Mouse (Mus musculus) ES-Bruce4 (cell line): Measurements from ENCODE around the gene Atg4c. TPM values are rescaled to one million over a fixed set of nuclear protein-coding genes. Genes with fewer than 3 reads are reported as not detected.

Experiments
- H3K27ac ChIP-seq: 2 replicates; pipeline ENCODE4 v1.5.1; 2012; ENCODE audit warnings: low read length, inconsistent platforms; ENCODE audit not compliant: insufficient read depth
- H3K27me3 ChIP-seq: 2 replicates; pipeline ENCODE4 v1.6.1; 2012; ENCODE audit warnings: mild to moderate bottlenecking, low read length, inconsistent platforms; ENCODE audit not compliant: control insufficient read depth, poor library complexity, insufficient read depth, severe bottlenecking
- H3K36me3 ChIP-seq: 2 replicates; pipeline ENCODE4 v1.6.1; 2012; ENCODE audit warnings: inconsistent platforms, mild to moderate bottlenecking, low read length, moderate library complexity; ENCODE audit not compliant: control insufficient read depth, poor library complexity, insufficient read depth, severe bottlenecking
- H3K4me1 ChIP-seq: one replicate; pipeline ENCODE4 v1.8.1; 2011; ENCODE audit warnings: low read length; ENCODE audit not compliant: control insufficient read depth, insufficient read depth
- H3K4me3 ChIP-seq: 2 replicates; pipeline ENCODE4 v1.5.1; 2011; ENCODE audit warnings: low read depth, mild to moderate bottlenecking, low read length
- H3K9ac ChIP-seq: 2 replicates; pipeline ENCODE4 v1.6.1; 2012; ENCODE audit warnings: low read depth, mild to moderate bottlenecking, inconsistent platforms; ENCODE audit not compliant: poor library complexity, severe bottlenecking
- H3K9me3 ChIP-seq: replicated peaks from 2 replicates; pipeline ENCODE4 v1.6.1; 2012; ENCODE audit warnings: mild to moderate bottlenecking, low read length, inconsistent platforms; ENCODE audit not compliant: control insufficient read depth, poor library complexity, insufficient read depth, severe bottlenecking
- CTCF ChIP-seq: IDR thresholded peaks from one replicate; pipeline ENCODE4 v1.8.1; 2011; ENCODE audit warnings: low read depth, low read length
- EP300 ChIP-seq: IDR thresholded peaks from 2 replicates; pipeline ENCODE4 v1.6.1; 2011; ENCODE audit warnings: low read depth, low read length; ENCODE audit not compliant: insufficient read depth
- POLR2A ChIP-seq: IDR thresholded peaks from one replicate; pipeline ENCODE4 v1.8.1; 2011; ENCODE audit warnings: low read length; ENCODE audit not compliant: insufficient read depth
- polyA plus RNA-seq: library from polyadenylated mRNA; stranded (reverse); fragments of >200 nt; gene quantifications from 2 replicates; pipeline ENCODE4 v1.2.4, GENCODE M21; 2011; ENCODE audit warnings: low read depth; ENCODE audit not compliant: missing spikeins, insufficient read depth, insufficient read length

The Atg4c gene
- polyA plus RNA-seq, 1 experiment, result 16.5 TPM

DNA sequence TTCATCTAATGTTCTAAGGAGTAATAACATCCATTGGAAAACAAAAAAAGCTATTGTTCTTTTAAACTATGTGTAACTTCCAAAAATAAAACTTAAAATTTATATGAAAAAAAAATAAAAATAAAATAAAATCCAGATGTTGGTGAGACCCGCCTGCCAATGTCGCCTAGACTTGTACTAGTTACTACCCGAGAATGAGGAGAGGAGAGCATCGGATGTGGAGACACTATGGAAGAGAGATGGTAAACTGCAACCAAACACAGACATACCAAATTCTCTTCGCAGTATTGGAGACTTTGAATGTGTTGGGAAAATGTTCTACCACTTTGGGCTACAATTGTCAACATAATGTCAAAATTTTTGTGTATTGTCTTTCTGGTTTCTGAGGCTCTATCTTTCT lies 32.8 kb upstream of the Atg4c start:
- Histone ChIP-seq H3K4me3 (no peak overlapping the region), H3K27me3 (no peaks in the 10 kb centered on the region; the same call in 1 of the 2 replicates), H3K27ac (no peak overlapping the region), H3K4me1 (no peaks in the 10 kb centered on the region), H3K9ac (no peak overlapping the region), H3K9me3 (no peaks in the 10 kb centered on the region), H3K36me3 (no peaks in the 10 kb centered on the region)
- TF ChIP-seq CTCF, result no peak
- no peak for TF ChIP-seq EP300
- no peak for TF ChIP-seq POLR2A

- H3K9ac ChIP-seq, result no peak overlapping the region
- 0 out of 2 replicates have a peak overlapping the region, but pooled peaks have one; percentile 27 for H3K4me3 ChIP-seq
- H3K4me1 ChIP-seq, result no peaks in the 10 kb centered on the region
Observed at GRCm38 (mm10) chr4:99161457-99161971, 32.2 kb upstream of the Atg4c start.

GRCm38 (mm10) chr4:99163001-99163400 lies 30.7 kb upstream of the Atg4c start:
- H3K4me1 ChIP-seq, result no peaks in the 10 kb centered on the region
- H3K27me3 ChIP-seq, result no peaks in the 10 kb centered on the region
- H3K36me3 ChIP-seq, result no peaks in the 10 kb centered on the region
- TF ChIP-seq EP300 (no peak), CTCF (no peak), POLR2A (no peak)
- no peak overlapping the region for H3K9ac ChIP-seq
- no peak overlapping the region for H3K27ac ChIP-seq
- no peaks in the 10 kb centered on the region for H3K9me3 ChIP-seq
- H3K4me3 ChIP-seq, result no peak overlapping the region

More at GRCm38 (mm10) chr4:99161457-99161971, 32.2 kb upstream of the Atg4c start:
- H3K27ac ChIP-seq, result no peak overlapping the region
- H3K27me3 ChIP-seq, result no peaks in the 10 kb centered on the region
- TF ChIP-seq CTCF (no peak), EP300 (0 out of 2 replicates have a peak, but pooled peaks have one; percentile 22), POLR2A (no peak)
- H3K36me3 ChIP-seq, result no peaks in the 10 kb centered on the region
- H3K9me3 ChIP-seq, result no peaks in the 10 kb centered on the region

- Histone ChIP-seq H3K27ac (no peak overlapping the region), H3K27me3 (no peaks in the 10 kb centered on the region), H3K9ac (no peak overlapping the region), H3K4me3 (no peak overlapping the region), H3K36me3 (no peaks in the 10 kb centered on the region), H3K9me3 (no peaks in the 10 kb centered on the region), H3K4me1 (no peaks in the 10 kb centered on the region)
- TF ChIP-seq EP300 (no peak), CTCF (no peak), POLR2A (no peak)
Observed at GRCm38 (mm10) chr4:99163547-99163946, 30.2 kb upstream of the Atg4c start.

GRCm38 (mm10) chr4:99168869-99169268 lies 24.9 kb upstream of the Atg4c start:
- no peak for TF ChIP-seq CTCF
- no peak for TF ChIP-seq EP300
- no peak for TF ChIP-seq POLR2A
- Histone ChIP-seq H3K36me3 (no peaks in the 10 kb centered on the region), H3K27me3 (peaks cover 2% of the 10 kb centered on the region; the same call in 1 of the 2 replicates), H3K4me3 (no peak overlapping the region), H3K9ac (no peak overlapping the region), H3K9me3 (no peaks in the 10 kb centered on the region), H3K4me1 (no peaks in the 10 kb centered on the region), H3K27ac (no peak overlapping the region)

DNA sequence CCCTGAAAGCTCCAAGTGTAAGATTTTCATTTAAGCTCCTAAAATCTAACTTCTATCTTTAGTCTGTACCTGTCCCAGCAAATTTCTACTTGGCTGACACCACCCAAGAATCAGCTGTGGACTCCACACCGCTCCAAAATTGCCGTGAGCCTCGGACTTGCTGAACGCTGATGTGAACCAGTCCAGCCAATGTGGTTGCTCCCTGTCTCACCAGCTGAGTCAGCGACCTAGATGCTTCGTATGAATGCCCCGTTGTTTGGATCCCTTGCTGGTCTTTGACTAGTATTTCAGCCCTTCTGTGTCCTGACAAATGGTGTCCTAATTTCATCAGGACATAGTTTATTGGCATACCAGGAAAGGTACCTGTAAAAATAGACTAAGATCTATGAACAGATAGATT lies 19.5 kb upstream of the Atg4c start:
- no peak overlapping the region for H3K4me3 ChIP-seq
- H3K27ac ChIP-seq, result no peak overlapping the region
- no peak overlapping the region for H3K9ac ChIP-seq
- H3K27me3 ChIP-seq, result peaks cover 2% of the 10 kb centered on the region; the same call in 1 of the 2 replicates
- H3K36me3 ChIP-seq, result no peaks in the 10 kb centered on the region
- no peaks in the 10 kb centered on the region for H3K9me3 ChIP-seq
- no peaks in the 10 kb centered on the region for H3K4me1 ChIP-seq
- TF ChIP-seq POLR2A (no peak), CTCF (no peak), EP300 (no peak)
